Mouse (Mus musculus) heart, embryonic 11.5 days (tissue): ENCODE data around the gene Mfap1b. TPM values are rescaled to one million over a fixed set of nuclear protein-coding genes. Genes with fewer than 3 reads are reported as not detected.
A peak's percentile ranks its signal among the peaks of the same experiment; 100 is the strongest.
"Not testable (repeated sequence)": the region's sequence is repeated elsewhere in the genome, so short reads cannot be mapped to it uniquely, and the experiment has no call there.

Experiments
- ATAC-seq: fragments of 200-750 bp; cut with Nextera tagmentation; replicated peaks from 2 replicates; pipeline ENCODE4 v1.8.0; 2017; ENCODE audit warnings: moderate library complexity; ENCODE audit not compliant: insufficient number of reproducible peaks, low FRiP score, low TSS enrichment
- H3K27ac ChIP-seq: fragments of 300-500 bp; sonication (generic); 2 replicates; pipeline ENCODE4 v1.5.1; 2014; ENCODE audit warnings: mild to moderate bottlenecking, low read depth, low read length
- H3K27me3 ChIP-seq: fragments of 300-500 bp; sonication (generic); 2 replicates; pipeline ENCODE4 v1.6.1; 2014; ENCODE audit warnings: mild to moderate bottlenecking, low read length, mixed read lengths; ENCODE audit not compliant: control insufficient read depth, insufficient read depth
- H3K36me3 ChIP-seq: fragments of 300-500 bp; sonication (generic); 2 replicates; pipeline ENCODE4 v1.6.1; 2014; ENCODE audit warnings: mild to moderate bottlenecking, low read length, moderate library complexity, mixed read lengths; ENCODE audit not compliant: control insufficient read depth, insufficient read depth
- H3K4me1 ChIP-seq: fragments of 300-500 bp; sonication (generic); 2 replicates; pipeline ENCODE4 v1.6.1; 2014; ENCODE audit warnings: low read length; ENCODE audit not compliant: control insufficient read depth, insufficient read depth
- H3K4me2 ChIP-seq: fragments of 300-500 bp; sonication (generic); 2 replicates; pipeline ENCODE4 v1.6.1; 2014; ENCODE audit warnings: mild to moderate bottlenecking, moderate library complexity
- H3K4me3 ChIP-seq: fragments of 300-500 bp; sonication (generic); 2 replicates; pipeline ENCODE4 v1.5.1; 2014; ENCODE audit warnings: low read depth, low read length
- H3K9ac ChIP-seq: fragments of 300-500 bp; sonication (generic); 2 replicates; pipeline ENCODE4 v1.6.1; 2014; ENCODE audit warnings: mild to moderate bottlenecking, low read depth, low read length, moderate library complexity
- H3K9me3 ChIP-seq: fragments of 300-500 bp; sonication (generic); replicated peaks from 2 replicates; pipeline ENCODE4 v1.6.1; 2016; ENCODE audit warnings: low read length; ENCODE audit not compliant: control insufficient read depth
- WGBS: fragments of 180-500 bp; shearing (Covaris S2); extraction: QIAGEN DNeasy Blood & Tissue Kit; methylation state at CpG from one replicate; pipeline ENCODE4 v1.1.7; 2014; ENCODE audit not compliant: insufficient replicate concordance; 5-methylcytosine and 5-hydroxymethylcytosine counted together
- polyA plus RNA-seq: library from polyadenylated mRNA; unstranded; fragments of >200 nt; fragmentation: Nextera tagmentation; extraction: Ambion mirVana; gene quantifications from 2 replicates; pipeline ENCODE4 v1.2.1, GENCODE M21; 2014

Gene Mfap1b
- polyA plus RNA-seq, 1 experiment from 2014 or later = 45.0 TPM

GRCm38 (mm10) chr2:121509584-121509983 lies 35.7 kb upstream of the Mfap1b start:
- ATAC-seq = peak; percentile 69; the same call in 1 of the 2 replicates
- Histone ChIP-seq H3K27me3 (no peaks in the 10 kb centered on the region), H3K4me2 (peak overlapping the region; percentile 63), H3K27ac (no peak overlapping the region), H3K4me3 (peak overlapping the region; percentile 33), H3K9me3 (no peaks in the 10 kb centered on the region), H3K4me1 (peaks cover 7% of the 10 kb centered on the region; the same call in 1 of the 2 replicates), H3K36me3 (peaks cover 4% of the 10 kb centered on the region; the same call in 1 of the 2 replicates), H3K9ac (peak overlapping the region; percentile 54)
- 13% methylated on average over 16 of the region's 16 CpGs for WGBS

GRCm38 (mm10) chr2:121507951-121508330 lies 34.1 kb upstream of the Mfap1b start:
- Histone ChIP-seq H3K27me3 (no peaks in the 10 kb centered on the region), H3K4me3 (peak overlapping the region; percentile 65), H3K4me2 (peak overlapping the region; percentile 77), H3K9ac (peak overlapping the region; percentile 39; the same call in 1 of the 2 replicates), H3K4me1 (peaks cover 7% of the 10 kb centered on the region; the same call in 1 of the 2 replicates), H3K9me3 (no peaks in the 10 kb centered on the region), H3K27ac (no peak overlapping the region), H3K36me3 (no peaks in the 10 kb centered on the region)
- WGBS = 81% methylated on average over 2 of the region's 2 CpGs
- ATAC-seq = no peak

DNA sequence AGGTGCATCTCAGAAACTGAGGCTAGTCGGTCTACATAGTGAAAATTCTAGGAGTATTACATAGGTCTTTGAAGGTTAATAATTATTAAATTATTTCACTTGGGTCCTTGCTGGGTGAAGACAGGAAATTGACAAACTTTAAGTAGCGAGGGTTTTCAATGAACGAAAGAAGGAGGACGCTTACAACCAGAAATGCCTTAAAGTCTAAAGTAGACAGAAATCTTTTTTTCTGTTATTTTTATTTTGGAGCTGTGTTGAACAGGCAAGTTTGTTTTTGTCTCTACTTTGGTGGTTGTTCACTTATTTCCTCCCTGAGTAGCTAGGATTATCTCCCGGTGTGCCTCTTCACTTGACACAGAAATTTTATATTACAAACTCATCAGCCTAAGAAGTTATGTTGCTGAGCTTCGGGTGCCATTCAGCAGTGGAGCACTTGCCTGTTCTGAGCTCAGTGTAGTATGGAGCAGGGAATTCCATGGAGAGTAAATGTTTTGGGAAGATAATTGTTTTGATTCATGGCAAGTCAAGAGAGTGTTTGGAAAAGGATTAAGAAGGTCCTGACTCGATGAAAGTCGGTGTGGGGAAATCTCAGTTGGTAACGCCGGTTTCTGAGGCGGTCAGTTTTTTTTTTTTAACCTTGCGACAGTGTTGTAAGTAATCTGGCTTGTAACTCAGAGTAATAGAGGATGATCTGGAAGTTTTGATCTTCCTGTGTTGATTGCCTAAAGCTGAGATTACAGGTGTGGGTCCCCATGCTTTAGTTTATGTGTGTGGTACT lies 33.5 kb upstream of the Mfap1b start:
- no peaks in the 10 kb centered on the region for H3K36me3 ChIP-seq
- H3K27me3 ChIP-seq = no peaks in the 10 kb centered on the region
- WGBS = 23% methylated on average over 12 of the region's 12 CpGs
- no peak overlapping the region for H3K27ac ChIP-seq
- H3K4me2 ChIP-seq = peak overlapping the region; percentile 77
- H3K4me3 ChIP-seq = peak overlapping the region; percentile 65
- H3K4me1 ChIP-seq = peaks cover 7% of the 10 kb centered on the region; the same call in 1 of the 2 replicates
- no peak for ATAC-seq
- H3K9ac ChIP-seq = peak overlapping the region; percentile 77
- no peaks in the 10 kb centered on the region for H3K9me3 ChIP-seq

- not testable (repeated sequence) for H3K9me3 ChIP-seq, H3K36me3 ChIP-seq, H3K27me3 ChIP-seq, H3K4me1 ChIP-seq
- peak within 1 kb of the TSS; percentile 77 for H3K9ac ChIP-seq
- H3K4me3 ChIP-seq = peak within 1 kb of the TSS; percentile 65
- H3K27ac ChIP-seq = peak within 1 kb of the TSS; percentile 64
- peak; percentile 81 for ATAC-seq
- H3K4me2 ChIP-seq = peak within 1 kb of the TSS; percentile 77
- 6% methylated on average over 37 of the region's 42 CpGs for WGBS
Measured at GRCm38 (mm10) chr2:121505942-121506882, 32.3 kb upstream of the Mfap1b start, which contains the start of the genes Mfap1a and Wdr76. Gene Mfap1a, minus strand, starts transcription at chr2:121506665. Gene Wdr76, plus strand, starts transcription at chr2:121506723.

DNA sequence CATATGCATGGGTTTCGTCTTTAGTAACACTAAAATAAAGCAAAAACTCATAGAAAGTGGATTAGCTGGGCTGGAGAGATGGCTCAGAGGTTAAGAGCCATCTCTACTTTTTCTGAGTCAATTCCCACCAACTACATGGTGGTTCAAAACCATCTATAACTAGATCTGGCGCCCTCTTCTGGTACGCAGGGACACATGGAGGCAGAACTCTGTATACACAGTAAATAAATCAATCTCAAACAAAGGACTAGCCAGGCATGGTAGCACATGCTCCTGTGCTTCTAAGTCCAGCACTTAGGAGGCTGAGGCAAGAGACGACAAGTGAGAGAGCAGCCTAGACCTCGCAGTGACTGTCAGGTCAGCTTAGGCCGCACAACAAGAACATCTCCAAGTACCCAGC lies 27.7 kb upstream of the Mfap1b start:
- not testable (repeated sequence) for H3K4me2 ChIP-seq, H3K36me3 ChIP-seq, H3K4me3 ChIP-seq, ATAC-seq, H3K4me1 ChIP-seq, H3K27ac ChIP-seq, H3K27me3 ChIP-seq, H3K9me3 ChIP-seq, H3K9ac ChIP-seq
- 78% methylated on average over 1 of the region's 6 CpGs for WGBS

DNA sequence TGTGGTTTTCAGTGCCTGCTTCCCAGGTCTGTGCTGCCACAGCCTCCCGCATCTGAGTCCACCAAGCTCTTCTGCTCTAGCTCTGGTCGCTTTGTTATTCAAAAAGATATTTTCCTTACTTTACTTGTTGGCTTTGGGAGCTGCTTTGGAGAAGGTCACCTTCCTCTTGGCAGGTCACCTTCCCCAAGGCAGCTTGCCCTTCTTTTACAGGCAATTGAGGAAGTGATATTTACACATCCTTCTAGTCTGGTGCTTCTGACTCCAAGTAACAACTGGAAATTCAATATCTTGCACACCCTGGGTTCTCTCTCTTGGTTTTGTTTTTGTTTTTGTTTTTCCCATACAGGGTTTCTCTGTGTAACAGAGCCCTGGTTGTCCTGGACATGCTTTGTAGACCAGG lies 10.5 kb upstream of the Mfap1b start:
- not testable (repeated sequence) for H3K9ac ChIP-seq, H3K27ac ChIP-seq, H3K4me1 ChIP-seq, H3K36me3 ChIP-seq, H3K27me3 ChIP-seq, H3K4me2 ChIP-seq, H3K4me3 ChIP-seq, ATAC-seq, H3K9me3 ChIP-seq
- WGBS = 71% methylated on average over 1 of the region's 2 CpGs

DNA sequence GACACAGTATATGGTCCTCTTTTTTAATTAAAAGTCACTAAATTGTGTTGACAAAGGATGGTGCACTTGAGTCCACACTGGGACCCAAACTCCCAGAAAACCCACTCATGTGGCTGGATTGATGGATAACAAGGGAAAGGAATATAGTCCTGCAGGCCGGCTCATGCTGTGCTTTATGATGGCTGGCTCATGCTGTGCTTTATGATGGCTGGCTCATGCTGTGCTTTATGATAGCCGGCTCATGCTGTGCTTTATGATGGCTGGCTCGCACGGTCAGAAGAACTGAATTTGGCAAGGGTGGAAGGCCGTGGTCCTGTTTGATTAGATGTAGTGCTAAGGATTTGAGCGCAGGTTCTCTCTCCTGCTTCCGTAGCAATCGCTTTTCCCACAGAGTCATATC lies 9.7 kb upstream of the Mfap1b start:
- no peaks in the 10 kb centered on the region for H3K27me3 ChIP-seq
- WGBS = 77% methylated on average over 8 of the region's 8 CpGs

DNA sequence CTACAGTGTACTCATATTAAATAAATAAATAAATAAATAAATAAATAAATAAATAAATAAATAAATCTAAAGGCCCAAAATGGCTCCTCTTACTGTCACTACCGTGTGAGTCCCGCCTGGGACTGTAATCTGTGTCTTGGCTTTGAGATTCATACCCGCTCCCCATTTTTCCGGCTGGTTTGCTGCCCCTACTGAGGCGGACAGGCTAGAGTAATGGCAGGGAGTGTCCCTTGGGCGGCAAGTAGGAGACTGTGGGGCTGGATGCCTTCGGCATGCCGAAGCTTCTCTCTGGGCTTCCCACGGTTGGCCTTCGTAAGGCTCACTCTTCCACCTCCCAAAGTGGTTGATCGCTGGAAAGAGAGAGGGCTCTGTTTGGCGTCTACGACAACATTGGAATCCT lies 7.0 kb upstream of the Mfap1b start:
- not testable (repeated sequence) for H3K9ac ChIP-seq, H3K9me3 ChIP-seq, H3K4me2 ChIP-seq, H3K27ac ChIP-seq, H3K4me3 ChIP-seq, H3K4me1 ChIP-seq, H3K27me3 ChIP-seq, ATAC-seq, H3K36me3 ChIP-seq
- WGBS = 78% methylated on average over 13 of the region's 13 CpGs

More for the DNA sequence above, 9.7 kb upstream of the Mfap1b start:
- no peak overlapping the region for H3K27ac ChIP-seq
- no peaks in the 10 kb centered on the region for H3K9me3 ChIP-seq
- no peak for ATAC-seq
- no peaks in the 10 kb centered on the region for H3K4me1 ChIP-seq
- H3K9ac ChIP-seq = no peak overlapping the region
- no peak overlapping the region for H3K4me3 ChIP-seq
- H3K4me2 ChIP-seq = no peak overlapping the region
- no peaks in the 10 kb centered on the region for H3K36me3 ChIP-seq
